Mouse (Mus musculus) G1E-ER4 (cell line): ENCODE data around the gene Pfas. TPM values are rescaled to one million over a fixed set of nuclear protein-coding genes. Genes with fewer than 3 reads are reported as not detected.

Experiments
- GATA1 ChIP-seq: IDR thresholded peaks from one replicate; pipeline ENCODE4 v1.8.0; 2012; ENCODE audit warnings: low read length, inconsistent platforms
- polyA plus RNA-seq: library from polyadenylated mRNA; stranded (reverse); fragments of >175 nt; gene quantifications from 2 replicates; pipeline ENCODE4 v1.2.3, GENCODE M21; 2012

The Pfas gene
- polyA plus RNA-seq, 1 experiment = 31.5 TPM

DNA sequence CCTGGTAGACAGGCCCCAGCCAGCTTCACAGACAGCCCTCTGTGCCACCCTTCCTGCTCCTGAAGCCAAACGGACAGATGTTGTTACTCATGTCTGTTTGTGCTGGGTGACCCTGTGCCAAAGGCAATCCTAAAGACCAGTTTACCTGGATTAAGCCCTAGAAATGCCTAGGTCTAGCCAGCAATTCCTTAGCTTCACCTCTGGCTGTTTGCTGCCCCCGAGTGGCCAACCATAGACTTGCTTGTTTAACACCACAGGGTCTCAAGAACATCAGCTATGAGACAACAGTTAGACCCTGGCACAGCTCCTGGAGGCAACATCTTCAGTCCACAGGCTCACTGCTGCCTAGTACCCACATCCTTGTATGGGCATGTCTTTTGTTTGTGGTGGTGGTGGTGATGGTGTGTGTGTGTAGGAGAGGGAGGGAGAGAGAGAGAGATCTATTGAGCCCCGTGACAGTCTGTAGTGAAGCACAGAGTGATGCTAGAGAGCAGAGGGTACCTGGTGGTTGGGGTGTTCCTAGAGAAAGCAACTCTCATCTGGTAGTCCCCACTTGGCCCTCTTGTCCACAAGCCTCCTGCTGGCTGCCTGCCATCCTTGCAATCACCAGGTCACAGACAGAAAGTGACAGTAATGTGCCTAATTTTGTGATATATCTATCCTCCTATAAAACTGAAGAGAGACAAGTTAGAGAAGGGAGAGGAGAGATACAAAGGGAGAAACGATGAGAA lies 25.5 kb downstream of the Pfas start:
- TF ChIP-seq GATA1 = no peak

- TF ChIP-seq GATA1 = no peak
Measured at GRCm38 (mm10) chr11:68980919-68981318, 27.3 kb downstream of the Pfas start.

GRCm38 (mm10) chr11:68979320-68979733 lies 28.9 kb downstream of the Pfas start:
- no peak for TF ChIP-seq GATA1

- TF ChIP-seq GATA1 = no peak
Measured at GRCm38 (mm10) chr11:68975601-68976000, 32.7 kb downstream of the Pfas start.

DNA sequence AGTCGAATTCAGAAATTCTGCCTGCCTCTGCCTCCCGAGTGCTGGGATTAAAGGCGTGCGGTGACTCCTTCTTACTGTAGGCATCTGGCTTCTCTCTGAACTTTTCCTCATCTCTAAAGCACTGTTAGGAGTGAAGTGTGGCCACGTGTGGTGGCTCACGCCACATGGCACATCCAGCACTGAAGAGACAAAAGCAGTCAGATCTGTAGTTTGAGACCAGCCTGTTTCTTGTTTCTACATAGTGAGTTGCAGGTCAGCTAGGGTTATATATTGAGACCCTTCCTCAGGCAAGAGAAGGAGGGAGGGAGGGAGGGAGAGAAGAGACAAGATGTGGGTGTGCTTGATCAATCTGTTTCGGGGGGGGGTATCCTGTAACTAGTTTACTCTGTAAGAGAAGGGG lies 33.2 kb downstream of the Pfas start, which contains the start of gene Rangrf:
Gene Rangrf, minus strand, starts transcription at position 101 of the 400 bp plus-strand sequence.
- no peak for TF ChIP-seq GATA1

DNA sequence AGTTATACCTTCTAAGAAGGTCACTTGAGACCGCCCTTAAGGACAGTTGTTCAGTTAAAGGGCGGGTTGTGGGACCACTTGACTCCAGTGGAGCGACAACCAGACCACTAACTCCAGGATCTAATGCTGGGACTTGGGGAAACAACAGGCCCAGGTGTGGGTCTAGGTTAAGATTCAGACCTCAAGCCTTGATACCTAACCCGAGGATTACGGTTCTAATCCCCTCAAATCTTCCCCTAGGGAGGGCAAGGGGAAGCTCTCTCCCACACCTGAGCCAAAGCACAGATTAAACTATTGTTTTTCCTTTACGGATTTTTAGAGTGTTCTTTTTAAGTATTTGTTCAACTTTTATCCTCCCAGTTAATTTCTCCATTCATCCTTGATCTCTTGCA lies 34.2 kb downstream of the Pfas start:
- no peak for TF ChIP-seq GATA1

GRCm38 (mm10) chr11:68970232-68970631 lies 38.0 kb downstream of the Pfas start:
- TF ChIP-seq GATA1 = no peak

DNA sequence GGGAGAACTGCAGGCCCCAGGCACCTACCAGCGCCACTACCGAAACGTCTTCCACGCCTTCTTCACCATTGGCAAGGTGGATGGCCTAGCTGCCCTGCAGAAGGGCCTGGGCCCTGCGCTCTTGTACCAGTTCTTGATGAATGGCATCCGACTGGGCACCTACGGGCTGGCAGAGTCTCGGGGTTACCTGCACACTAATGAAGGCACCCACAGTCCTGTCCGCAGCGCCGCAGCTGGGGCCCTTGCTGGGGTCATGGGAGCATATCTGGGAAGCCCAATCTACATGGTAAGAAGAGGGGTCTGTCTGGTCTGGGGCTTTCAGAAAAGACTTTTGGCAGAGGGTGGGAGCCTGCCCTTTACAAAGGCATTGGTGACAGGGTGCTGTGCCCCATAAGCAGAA lies 39.5 kb downstream of the Pfas start:
- no peak for TF ChIP-seq GATA1

- no peak for TF ChIP-seq GATA1
Measured at GRCm38 (mm10) chr11:68967337-68968282, 40.6 kb downstream of the Pfas start, which contains the start of gene Slc25a35. Slc25a35 (plus strand) TSS chr11:68968131.

GRCm38 (mm10) chr11:68966554-68966953 lies 41.7 kb downstream of the Pfas start:
- TF ChIP-seq GATA1 = no peak

DNA sequence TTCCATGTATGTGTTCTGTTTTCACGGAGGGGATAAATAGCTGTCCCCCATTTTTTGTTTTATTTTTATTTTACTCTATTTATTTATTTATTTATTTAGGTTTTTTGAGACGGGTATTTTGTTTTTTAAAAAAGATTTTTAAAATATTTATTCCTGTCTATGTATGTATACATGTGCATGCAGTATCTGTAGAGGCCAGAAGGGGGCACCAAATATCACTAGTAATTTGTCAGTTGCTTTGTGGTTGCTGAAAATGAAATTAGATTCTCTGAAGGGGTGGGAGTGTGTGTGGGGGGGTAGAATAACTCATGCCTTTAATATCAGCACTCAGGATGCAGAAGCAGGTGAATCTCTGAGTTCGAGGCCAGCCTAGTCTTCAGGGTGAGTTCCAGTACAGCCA lies 42.4 kb downstream of the Pfas start:
- no peak for TF ChIP-seq GATA1

DNA sequence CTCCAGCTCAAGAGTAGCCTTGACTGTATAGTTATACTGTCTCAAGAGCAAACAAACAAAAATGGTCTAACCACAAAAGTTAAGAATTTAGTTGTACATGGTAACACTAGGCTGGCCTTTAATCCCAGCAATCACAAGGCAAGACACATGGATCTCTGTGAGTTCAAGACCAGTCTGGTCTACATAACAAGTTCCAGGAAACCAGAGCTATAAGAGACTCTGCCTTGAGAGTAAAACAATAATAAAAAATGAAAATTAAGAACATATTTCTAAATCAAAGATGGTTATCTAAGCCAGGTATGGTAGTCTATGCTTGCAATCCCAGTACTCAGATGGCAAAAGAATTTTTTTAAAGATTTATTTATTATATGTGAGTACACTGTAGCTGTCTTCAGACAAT lies 43.2 kb downstream of the Pfas start:
- TF ChIP-seq GATA1 = no peak

GRCm38 (mm10) chr11:68963405-68963804 lies 44.9 kb downstream of the Pfas start:
- no peak for TF ChIP-seq GATA1

- TF ChIP-seq GATA1 = no peak
Measured at GRCm38 (mm10) chr11:68961596-68961995, 46.7 kb downstream of the Pfas start.

GRCm38 (mm10) chr11:68957971-68958370 lies 50.3 kb downstream of the Pfas start:
- TF ChIP-seq GATA1 = no peak

DNA sequence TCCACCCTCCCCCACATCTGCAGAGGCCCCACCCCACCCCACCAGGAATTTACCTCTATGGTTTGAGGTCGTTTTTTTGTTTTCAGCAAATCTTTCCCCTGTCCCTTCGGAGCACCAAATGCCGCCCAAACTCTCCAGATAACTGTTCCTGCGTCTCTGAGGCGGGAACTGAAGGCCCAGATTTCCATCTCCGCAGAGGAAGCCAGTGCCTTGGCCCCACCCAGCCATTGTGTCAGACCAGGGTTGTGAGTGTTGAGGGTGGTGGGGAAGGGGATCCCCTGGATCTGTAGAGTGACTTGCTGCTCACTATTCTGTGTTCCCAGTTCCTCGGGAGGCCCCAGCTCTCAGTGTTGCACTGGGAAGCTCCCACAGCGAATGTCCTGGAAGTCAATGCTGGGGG lies 51.0 kb downstream of the Pfas start, which contains the start of gene Arhgef15:
Gene Arhgef15, minus strand, starts transcription at position 173 of the 400 bp plus-strand sequence.
- TF ChIP-seq GATA1 = no peak
